Mouse (Mus musculus) myocyte (in vitro differentiated cells): ENCODE results near the gene Ddx6. TPM values are rescaled to one million over a fixed set of nuclear protein-coding genes. Genes with fewer than 3 reads are reported as not detected.

Source experiments
- H3K27me3 ChIP-seq: one replicate; pipeline ENCODE4 v1.6.1; 2011; ENCODE audit not compliant: control insufficient read depth, insufficient read depth, insufficient read length
- H3K36me3 ChIP-seq: one replicate; pipeline ENCODE4 v1.6.1; 2011; ENCODE audit not compliant: control insufficient read depth, insufficient read depth
- H3K4me2 ChIP-seq: one replicate; pipeline ENCODE4 v1.6.1; 2011; ENCODE audit warnings: low read depth, control low read depth
- H3K4me3 ChIP-seq: one replicate; pipeline ENCODE4 v1.5.1; 2011; ENCODE audit warnings: mild to moderate bottlenecking, control low read depth, moderate library complexity
- H3K79me2 ChIP-seq: one replicate; pipeline ENCODE4 v1.6.1; 2011; ENCODE audit not compliant: control insufficient read depth, insufficient read depth
- H3ac ChIP-seq: one replicate; pipeline ENCODE4 v1.6.1; 2011; ENCODE audit not compliant: control insufficient read depth, insufficient read length
- CEBPB ChIP-seq: IDR thresholded peaks from 2 replicates; pipeline ENCODE4 v1.6.1; 2011; ENCODE audit warnings: mild to moderate bottlenecking, moderate library complexity; ENCODE audit not compliant: poor library complexity, insufficient read depth, severe bottlenecking
- E2F4 ChIP-seq: IDR thresholded peaks from one replicate; pipeline ENCODE4 v1.6.1; 2011; ENCODE audit warnings: mild to moderate bottlenecking, control low read depth, moderate library complexity; ENCODE audit not compliant: insufficient read depth
- MAX ChIP-seq: IDR thresholded peaks from one replicate; pipeline ENCODE4 v1.6.1; 2011; ENCODE audit warnings: low read depth, mild to moderate bottlenecking, control low read depth
- MYOD1 ChIP-seq, 3 experiments: IDR thresholded peaks; one replicate each; pipeline ENCODE4 v1.6.1; 2011; ENCODE audit warnings: control low read depth in 2 of 3, low read depth in 2 of 3, mild to moderate bottlenecking in 2 of 3, moderate library complexity in 1 of 3; ENCODE audit not compliant: insufficient read length in 2 of 3, control insufficient read depth in 1 of 3
- MYOG ChIP-seq, 3 experiments: IDR thresholded peaks; one replicate each; pipeline ENCODE4 v1.6.1; 2011; ENCODE audit warnings: control low read depth in 2 of 3, low read depth in 2 of 3, mild to moderate bottlenecking in 2 of 3; ENCODE audit not compliant: insufficient read length in 2 of 3, control insufficient read depth in 1 of 3, insufficient read depth in 1 of 3
- POLR2A ChIP-seq: IDR thresholded peaks from one replicate; pipeline ENCODE4 v1.6.1; 2011; ENCODE audit warnings: low read depth, mild to moderate bottlenecking, control low read depth, moderate library complexity; ENCODE audit not compliant: insufficient read length
- POLR2AphosphoS2 ChIP-seq: IDR thresholded peaks from one replicate; pipeline ENCODE4 v1.6.1; 2011; ENCODE audit warnings: low read depth, control low read depth; ENCODE audit not compliant: insufficient read length
- REST ChIP-seq: IDR thresholded peaks from one replicate; pipeline ENCODE4 v1.6.1; 2011; ENCODE audit warnings: mild to moderate bottlenecking, control low read depth, moderate library complexity; ENCODE audit not compliant: insufficient read depth, insufficient read length
- SRF ChIP-seq: IDR thresholded peaks from one replicate; pipeline ENCODE4 v1.6.1; 2011; ENCODE audit warnings: low read depth; ENCODE audit not compliant: control insufficient read depth, insufficient read length
- TCF12 ChIP-seq: IDR thresholded peaks from one replicate; pipeline ENCODE4 v1.6.1; 2011; ENCODE audit warnings: mild to moderate bottlenecking, control low read depth; ENCODE audit not compliant: poor library complexity, insufficient read depth, severe bottlenecking
- TCF3 ChIP-seq: IDR thresholded peaks from one replicate; pipeline ENCODE4 v1.6.1; 2011; ENCODE audit warnings: low read depth, control low read depth; ENCODE audit not compliant: insufficient read length
- USF1 ChIP-seq: IDR thresholded peaks from one replicate; pipeline ENCODE4 v1.6.1; 2011; ENCODE audit warnings: low read depth, mild to moderate bottlenecking, control low read depth, moderate library complexity
- polyA plus RNA-seq: library from polyadenylated mRNA; unstranded; fragments of >200 nt; fragmentation: generic; extraction: Trizol; gene quantifications from one replicate; pipeline ENCODE4 v1.2.1, GENCODE M21; 2012; ENCODE audit warnings: missing spikeins

Ddx6 gene
- polyA plus RNA-seq, 1 experiment = 25.8 TPM

DNA sequence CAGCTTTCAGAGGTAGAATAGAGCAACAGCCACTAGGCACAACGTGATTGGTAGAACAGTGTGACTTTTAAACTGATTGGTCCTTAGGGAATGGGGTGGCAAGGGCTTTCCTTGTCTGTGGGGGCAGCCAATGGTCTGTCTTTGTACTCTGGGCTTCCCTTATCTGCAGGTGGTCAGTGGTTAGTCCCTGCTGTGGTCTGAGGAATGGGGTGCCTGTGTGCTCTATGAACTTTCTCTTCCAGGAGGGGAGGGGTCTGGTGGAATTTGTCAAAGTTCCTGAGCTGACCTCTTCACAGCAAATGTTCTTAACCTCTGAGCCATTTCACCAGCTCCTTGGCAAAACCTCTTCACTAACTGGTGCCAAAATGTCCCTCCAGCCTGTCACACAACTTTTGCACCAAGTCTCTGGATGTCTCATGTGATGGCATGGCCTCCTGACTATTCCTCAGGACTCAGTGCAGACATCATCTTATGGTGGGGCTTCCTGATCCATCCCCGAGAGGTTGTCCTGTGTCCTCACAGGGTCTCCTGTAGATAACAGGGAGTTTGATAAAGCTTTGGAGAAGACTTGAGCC, 67.7 kb downstream of the Ddx6 start:
- Histone ChIP-seq H3K27me3 (peaks cover 8% of the 10 kb centered on the region), H3ac (no peak overlapping the region), H3K36me3 (no peaks in the 10 kb centered on the region), H3K4me2 (no peak overlapping the region), H3K4me3 (no peak overlapping the region), H3K79me2 (no peaks in the 10 kb centered on the region)
- TF ChIP-seq MYOG (IDR thresholded peaks at IDR 0.05; ENCODE audit: control insufficient read depth in 1 of 3, insufficient read depth in 1 of 3, insufficient read length in 2 of 3, low read depth in 2 of 3) = no peak
- TF ChIP-seq MYOD1 (IDR thresholded peaks at IDR 0.05; ENCODE audit: control insufficient read depth in 1 of 3, insufficient read length in 2 of 3, low read depth in 2 of 3) = no peak
- no peak for TF ChIP-seq CEBPB
- TF ChIP-seq E2F4 = no peak
- TF ChIP-seq REST = no peak
- no peak for TF ChIP-seq POLR2A
- TF ChIP-seq TCF3 = no peak
- no peak for TF ChIP-seq MAX
- TF ChIP-seq TCF12 = no peak
- no peak for TF ChIP-seq SRF

DNA sequence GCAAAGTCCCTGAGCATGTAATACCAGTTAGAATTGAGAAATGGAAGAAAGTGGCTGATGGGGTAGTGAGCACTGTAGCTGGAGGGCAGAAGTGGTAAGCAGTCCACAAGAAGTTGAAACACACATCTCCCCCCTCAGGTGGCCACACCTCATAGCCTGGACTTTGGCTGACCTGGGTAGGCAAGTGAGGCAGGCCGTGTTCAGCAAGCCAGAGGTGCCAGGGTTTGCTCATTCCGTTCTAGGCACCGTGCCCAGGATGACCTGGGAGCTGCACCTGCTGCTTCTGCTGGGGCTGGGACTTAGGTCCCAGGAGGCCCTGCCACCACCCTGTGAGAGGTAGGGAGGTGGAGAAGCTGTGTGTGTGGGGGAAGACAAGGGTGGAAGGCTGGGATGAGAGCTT, 68.3 kb downstream of the Ddx6 start, which contains the start of gene Treh:
TSS of gene Treh (plus strand) at position 229 of the 400 bp plus-strand sequence.
- no peak for TF ChIP-seq SRF
- TF ChIP-seq POLR2A = no peak
- no peak for TF ChIP-seq POLR2AphosphoS2
- TF ChIP-seq MYOG (IDR thresholded peaks at IDR 0.05; ENCODE audit: control insufficient read depth in 1 of 3, insufficient read depth in 1 of 3, insufficient read length in 2 of 3, low read depth in 2 of 3) = no peak
- no peak for TF ChIP-seq TCF3
- TF ChIP-seq E2F4 = no peak
- TF ChIP-seq REST = no peak
- no peak for TF ChIP-seq USF1
- no peak for TF ChIP-seq MYOD1 (IDR thresholded peaks at IDR 0.05; ENCODE audit: control insufficient read depth in 1 of 3, insufficient read length in 2 of 3, low read depth in 2 of 3)
- H3K27me3 ChIP-seq = peaks cover 8% of the 10 kb centered on the region
- H3K4me2 ChIP-seq = no peak within 1 kb of the TSS
- no peak within 1 kb of the TSS for H3ac ChIP-seq
- no peaks in the 10 kb centered on the region for H3K79me2 ChIP-seq
- H3K36me3 ChIP-seq = no peaks in the 10 kb centered on the region
- no peak within 1 kb of the TSS for H3K4me3 ChIP-seq

DNA sequence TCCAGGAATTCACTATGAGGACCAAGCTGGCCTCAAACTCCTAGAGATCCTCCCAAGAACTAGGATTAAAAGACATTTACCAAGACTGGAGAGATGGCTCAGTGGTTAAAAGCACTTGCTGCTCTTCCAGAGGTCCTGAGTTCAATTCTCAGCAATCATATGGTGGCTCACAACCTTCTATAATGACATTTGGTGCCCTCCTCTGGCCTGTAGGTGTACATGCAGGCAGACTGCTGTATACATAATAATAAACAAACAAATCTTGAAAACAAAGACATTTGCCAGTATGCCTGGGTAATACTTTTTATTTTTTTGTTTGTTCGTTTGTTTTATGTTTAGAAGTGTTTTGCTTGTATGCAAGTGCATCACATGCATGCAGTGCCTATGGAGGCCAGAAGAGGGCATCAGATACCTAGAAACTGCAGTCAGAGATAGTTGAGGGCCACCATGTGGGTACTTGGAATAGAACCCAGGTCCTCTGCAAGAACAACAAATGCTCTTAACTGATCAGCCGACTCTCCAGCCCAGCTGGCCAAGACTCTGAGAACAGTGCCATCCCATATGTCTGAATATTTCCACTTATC, 73.7 kb downstream of the Ddx6 start:
- Histone ChIP-seq H3K79me2 (no peaks in the 10 kb centered on the region), H3K27me3 (no peaks in the 10 kb centered on the region), H3K4me2 (no peak overlapping the region), H3ac (no peak overlapping the region), H3K4me3 (no peak overlapping the region), H3K36me3 (no peaks in the 10 kb centered on the region)
- TF ChIP-seq REST (no peak), CEBPB (no peak), MAX (no peak), TCF3 (no peak), TCF12 (no peak), MYOD1 (IDR thresholded peaks at IDR 0.05; ENCODE audit: control insufficient read depth in 1 of 3, insufficient read length in 2 of 3, low read depth in 2 of 3) (no peak), MYOG (IDR thresholded peaks at IDR 0.05; ENCODE audit: control insufficient read depth in 1 of 3, insufficient read depth in 1 of 3, insufficient read length in 2 of 3, low read depth in 2 of 3) (no peak), USF1 (no peak), POLR2A (no peak), SRF (no peak), E2F4 (no peak), POLR2AphosphoS2 (no peak)

DNA sequence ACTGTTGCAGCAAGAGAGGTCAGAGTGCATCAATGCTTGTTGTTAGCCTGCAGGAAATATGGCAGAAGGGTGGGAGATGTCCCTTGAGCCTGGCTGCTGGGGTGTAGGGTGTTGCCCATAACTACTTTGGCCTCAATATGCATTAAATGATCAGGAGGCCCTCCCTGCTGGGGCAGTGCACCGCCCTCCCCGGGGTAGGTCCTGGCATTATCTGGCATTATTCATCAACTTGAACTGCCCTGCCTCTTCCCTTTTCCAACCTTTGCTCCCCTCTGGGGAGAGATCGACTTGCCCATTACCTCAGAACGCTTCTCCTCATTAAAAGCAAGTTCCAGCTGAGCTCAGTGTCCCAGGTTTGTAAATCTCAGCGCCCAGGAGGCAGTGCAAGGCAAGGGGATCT, 74.9 kb downstream of the Ddx6 start:
- TF ChIP-seq TCF3 (no peak), MAX (no peak), MYOG (IDR thresholded peaks at IDR 0.05; ENCODE audit: control insufficient read depth in 1 of 3, insufficient read depth in 1 of 3, insufficient read length in 2 of 3, low read depth in 2 of 3) (no peak), MYOD1 (IDR thresholded peaks at IDR 0.05; ENCODE audit: control insufficient read depth in 1 of 3, insufficient read length in 2 of 3, low read depth in 2 of 3) (no peak), REST (no peak), POLR2A (no peak), SRF (no peak), USF1 (no peak), POLR2AphosphoS2 (no peak), TCF12 (no peak), E2F4 (no peak)
- Histone ChIP-seq H3ac (no peak overlapping the region), H3K27me3 (no peaks in the 10 kb centered on the region)

More for the DNA sequence above, 74.9 kb downstream of the Ddx6 start:
- Histone ChIP-seq H3K4me3 (no peak overlapping the region), H3K79me2 (no peaks in the 10 kb centered on the region), H3K36me3 (no peaks in the 10 kb centered on the region), H3K4me2 (no peak overlapping the region)
